Mouse (Mus musculus): ENCODE results near the gene Gipc3. TPM values are rescaled to one million over a fixed set of nuclear protein-coding genes. Genes with fewer than 3 reads are reported as not detected.
A peak's percentile ranks its signal among the peaks of the same experiment; 100 is the strongest.

The Gipc3 gene
- polyA plus RNA-seq, 1 experiment: 0.82 TPM

DNA sequence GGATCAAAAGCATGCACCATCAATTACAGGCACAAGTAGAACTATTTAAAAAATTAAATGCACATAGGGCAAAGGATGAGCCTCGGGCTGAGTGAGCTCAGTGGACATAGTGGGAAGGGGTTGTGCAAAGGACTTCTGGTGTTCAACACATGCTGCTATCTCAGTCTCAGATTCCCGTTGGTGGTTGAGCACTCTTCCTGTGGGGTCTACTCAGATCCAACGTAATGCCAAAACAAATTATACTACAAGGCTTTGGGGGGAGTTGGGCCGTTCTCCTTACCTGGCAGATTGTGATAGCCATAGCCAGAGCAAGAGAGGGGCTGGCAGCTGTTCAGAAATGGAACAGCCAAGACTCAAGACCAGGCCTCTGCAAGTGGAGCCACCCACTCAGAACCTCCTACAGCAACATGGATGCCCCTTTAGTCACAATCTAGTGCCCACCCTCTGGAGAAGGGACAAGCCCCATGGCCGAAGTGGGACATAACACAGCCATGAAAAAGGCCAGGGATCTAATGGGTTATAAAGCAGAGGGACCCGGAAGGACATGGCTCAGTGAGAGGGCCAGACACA lies 36.8 kb upstream of the Gipc3 start:
- no peak for DNase-seq
- no peaks in the 10 kb centered on the region for H3K36me3 ChIP-seq (ENCODE audit: control insufficient read depth, insufficient read depth, low read length)
- H3K4me3 ChIP-seq (ENCODE audit: control insufficient read depth, insufficient read depth, low read length): no peak overlapping the region
- 75% methylated on average over 6 of the region's 6 CpGs for WGBS
- no peaks in the 10 kb centered on the region for H3K27me3 ChIP-seq (ENCODE audit: control insufficient read depth, insufficient read depth, low read length)
- TF ChIP-seq POLR2A (IDR thresholded peaks at IDR 0.05; ENCODE audit: control insufficient read depth, extremely low read depth, insufficient read depth, low read length, poor library complexity) (no peak), CTCF (IDR thresholded peaks at IDR 0.05; ENCODE audit: borderline replicate concordance, control insufficient read depth, extremely low read depth, insufficient read depth, low read length, poor library complexity) (no peak)
- H3K4me1 ChIP-seq (replicated peaks; ENCODE audit: control insufficient read depth, insufficient read depth, low read length): peaks cover 32% of the 10 kb centered on the region
- no peak overlapping the region for H3K27ac ChIP-seq (ENCODE audit: control insufficient read depth, insufficient read depth, low read length)

DNA sequence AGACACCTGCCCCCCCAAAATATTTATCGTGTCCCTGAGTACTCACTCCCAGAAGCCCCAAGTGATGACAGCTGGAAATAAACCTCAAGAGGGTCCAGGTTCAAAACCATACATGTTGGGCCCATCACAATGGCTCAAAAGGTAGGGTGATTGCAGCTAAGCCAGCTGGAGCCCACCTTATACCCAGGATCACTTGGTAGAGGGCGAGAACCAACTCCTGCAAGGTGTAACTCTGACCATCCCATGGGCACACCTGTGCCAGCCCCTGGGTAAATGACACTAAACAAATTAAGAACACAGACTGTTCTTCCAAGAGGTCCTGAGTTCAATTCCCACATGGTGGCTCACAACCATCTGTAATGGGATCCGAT lies 36.1 kb upstream of the Gipc3 start:
- no peak for DNase-seq
- H3K27ac ChIP-seq (ENCODE audit: control insufficient read depth, insufficient read depth, low read length): peak overlapping the region; percentile 36; the same call in 1 of the 2 replicates
- no peaks in the 10 kb centered on the region for H3K27me3 ChIP-seq (ENCODE audit: control insufficient read depth, insufficient read depth, low read length)
- 61% methylated on average over 3 of the region's 3 CpGs for whole genome bisulfite sequencing
- TF ChIP-seq CTCF (IDR thresholded peaks at IDR 0.05; ENCODE audit: borderline replicate concordance, control insufficient read depth, extremely low read depth, insufficient read depth, low read length, poor library complexity) (no peak), POLR2A (IDR thresholded peaks at IDR 0.05; ENCODE audit: control insufficient read depth, extremely low read depth, insufficient read depth, low read length, poor library complexity) (no peak)
- peak overlapping the region; percentile 59 for H3K4me3 ChIP-seq (ENCODE audit: control insufficient read depth, insufficient read depth, low read length)
- H3K4me1 ChIP-seq (replicated peaks; ENCODE audit: control insufficient read depth, insufficient read depth, low read length): peaks cover 28% of the 10 kb centered on the region
- no peaks in the 10 kb centered on the region for H3K36me3 ChIP-seq (ENCODE audit: control insufficient read depth, insufficient read depth, low read length)

DNA sequence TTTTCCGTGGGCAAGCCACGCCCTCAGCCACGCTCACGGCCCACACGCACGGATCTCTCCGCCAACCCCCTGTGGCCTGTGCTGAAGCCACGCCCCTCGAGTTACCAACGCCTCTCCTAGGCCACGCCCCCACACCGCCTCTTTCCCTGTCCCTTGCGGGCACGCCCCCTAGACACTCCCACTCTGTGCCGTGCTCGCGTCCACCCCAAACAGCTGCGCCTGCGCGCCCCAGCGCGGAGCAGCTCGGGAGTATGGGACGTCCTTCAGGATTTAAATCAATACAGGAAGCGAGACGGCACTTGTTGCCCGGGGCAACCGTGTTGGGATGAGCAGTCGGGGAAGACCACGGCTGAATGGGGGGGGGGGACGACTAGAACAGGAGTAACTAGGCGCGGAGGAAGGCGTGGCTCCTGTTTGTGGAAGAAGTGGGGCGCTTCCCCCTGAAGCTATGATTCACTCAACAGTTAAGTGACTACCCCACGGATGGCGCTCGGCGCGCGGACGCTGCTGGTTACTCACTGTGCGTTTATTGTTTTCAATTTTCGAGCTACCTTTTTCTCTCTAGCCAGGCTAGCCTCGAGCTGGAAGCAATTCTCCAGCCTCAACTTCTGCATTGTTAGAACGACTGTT lies 35.6 kb upstream of the Gipc3 start:
- Histone ChIP-seq H3K27ac (ENCODE audit: control insufficient read depth, insufficient read depth, low read length) (peak overlapping the region; percentile 36; the same call in 1 of the 2 replicates), H3K27me3 (ENCODE audit: control insufficient read depth, insufficient read depth, low read length) (no peaks in the 10 kb centered on the region), H3K36me3 (ENCODE audit: control insufficient read depth, insufficient read depth, low read length) (no peaks in the 10 kb centered on the region), H3K4me3 (ENCODE audit: control insufficient read depth, insufficient read depth, low read length) (peak overlapping the region; percentile 59), H3K4me1 (replicated peaks; ENCODE audit: control insufficient read depth, insufficient read depth, low read length) (peaks cover 28% of the 10 kb centered on the region)
- 0 out of 2 replicates have a peak, but pooled peaks have one; percentile 39 for TF ChIP-seq CTCF (IDR thresholded peaks at IDR 0.05; ENCODE audit: borderline replicate concordance, control insufficient read depth, extremely low read depth, insufficient read depth, low read length, poor library complexity)
- TF ChIP-seq POLR2A (IDR thresholded peaks at IDR 0.05; ENCODE audit: control insufficient read depth, extremely low read depth, insufficient read depth, low read length, poor library complexity): peak; percentile 81
- DNase-seq: peak; percentile 100
- under 1% methylated on average over 46 of the region's 46 CpGs for WGBS

DNA sequence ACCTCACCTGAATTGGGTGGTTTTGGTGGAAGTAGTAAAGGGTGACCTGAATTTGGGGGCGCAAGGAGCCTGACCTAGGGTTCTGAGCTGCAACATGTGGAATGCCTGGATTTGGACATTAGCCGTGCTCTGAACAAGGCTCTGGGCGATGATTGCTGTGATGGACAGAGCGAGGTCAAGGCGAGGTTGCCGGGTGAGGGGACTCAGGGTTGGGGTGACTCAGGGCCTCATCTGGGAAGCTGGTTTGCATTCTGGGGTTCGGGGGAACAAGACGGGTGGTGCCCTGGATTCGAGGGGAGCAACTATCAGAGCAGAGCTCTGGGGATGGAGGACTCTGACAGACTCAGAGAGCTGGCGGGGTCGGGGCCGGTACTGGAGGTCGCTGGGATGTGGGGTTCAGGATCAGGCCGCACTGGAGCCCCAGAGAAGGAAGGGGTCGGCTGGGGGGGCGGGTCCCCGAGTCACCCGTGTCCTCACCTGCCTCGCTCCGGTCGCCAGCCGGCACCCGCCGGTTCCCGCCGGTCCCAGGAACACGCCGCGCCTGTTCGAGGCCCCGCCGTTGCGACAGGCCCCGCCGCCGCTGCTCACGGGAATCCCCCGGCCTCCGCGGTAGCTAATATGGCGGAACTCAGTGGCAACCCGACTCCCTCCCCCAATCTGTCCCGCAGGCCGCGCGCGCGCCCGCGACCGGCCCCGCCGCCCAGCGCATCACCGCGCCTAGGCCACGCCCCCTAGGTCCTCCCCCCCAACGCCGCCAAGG lies 34.9 kb upstream of the Gipc3 start, which contains the start of gene Fzr1:
TSS of gene Fzr1 (minus strand) at position 724 of the 760 bp plus-strand sequence.
- no peak for TF ChIP-seq POLR2A (IDR thresholded peaks at IDR 0.05; ENCODE audit: control insufficient read depth, extremely low read depth, insufficient read depth, low read length, poor library complexity)
- TF ChIP-seq CTCF (IDR thresholded peaks at IDR 0.05; ENCODE audit: borderline replicate concordance, control insufficient read depth, extremely low read depth, insufficient read depth, low read length, poor library complexity): no peak
- Histone ChIP-seq H3K27me3 (ENCODE audit: control insufficient read depth, insufficient read depth, low read length) (no peaks in the 10 kb centered on the region), H3K4me1 (replicated peaks; ENCODE audit: control insufficient read depth, insufficient read depth, low read length) (peaks cover 28% of the 10 kb centered on the region), H3K4me3 (ENCODE audit: control insufficient read depth, insufficient read depth, low read length) (peak within 1 kb of the TSS; percentile 73), H3K36me3 (ENCODE audit: control insufficient read depth, insufficient read depth, low read length) (no peaks in the 10 kb centered on the region), H3K27ac (ENCODE audit: control insufficient read depth, insufficient read depth, low read length) (peak within 1 kb of the TSS; percentile 36; the same call in 1 of the 2 replicates)
- WGBS: 1% methylated on average over 58 of the region's 59 CpGs
- no peak for DNase-seq

DNA sequence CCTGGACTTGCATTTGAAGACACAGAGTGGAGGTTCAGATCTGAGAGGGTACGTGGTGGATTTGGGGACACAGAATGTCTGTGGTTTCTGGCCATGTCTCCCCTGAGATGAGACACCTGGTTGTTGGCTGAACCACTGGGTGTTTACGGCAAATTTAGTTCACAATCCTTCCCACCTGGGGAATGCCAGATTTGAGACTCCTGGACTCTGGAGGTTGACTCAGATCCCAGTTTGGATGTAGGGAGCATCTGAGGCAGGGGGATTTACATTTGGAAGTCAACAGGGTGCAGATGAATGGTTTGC lies 34.2 kb upstream of the Gipc3 start:
- DNase-seq: no peak
- peaks cover 25% of the 10 kb centered on the region for H3K4me1 ChIP-seq (replicated peaks; ENCODE audit: control insufficient read depth, insufficient read depth, low read length)
- no peaks in the 10 kb centered on the region for H3K36me3 ChIP-seq (ENCODE audit: control insufficient read depth, insufficient read depth, low read length)
- WGBS: 3% methylated on average over 2 of the region's 2 CpGs
- no peak overlapping the region for H3K27ac ChIP-seq (ENCODE audit: control insufficient read depth, insufficient read depth, low read length)
- H3K4me3 ChIP-seq (ENCODE audit: control insufficient read depth, insufficient read depth, low read length): peak overlapping the region; percentile 73; the same call in 1 of the 2 replicates
- H3K27me3 ChIP-seq (ENCODE audit: control insufficient read depth, insufficient read depth, low read length): no peaks in the 10 kb centered on the region
- TF ChIP-seq POLR2A (IDR thresholded peaks at IDR 0.05; ENCODE audit: control insufficient read depth, extremely low read depth, insufficient read depth, low read length, poor library complexity) (no peak), CTCF (IDR thresholded peaks at IDR 0.05; ENCODE audit: borderline replicate concordance, control insufficient read depth, extremely low read depth, insufficient read depth, low read length, poor library complexity) (no peak)

DNA sequence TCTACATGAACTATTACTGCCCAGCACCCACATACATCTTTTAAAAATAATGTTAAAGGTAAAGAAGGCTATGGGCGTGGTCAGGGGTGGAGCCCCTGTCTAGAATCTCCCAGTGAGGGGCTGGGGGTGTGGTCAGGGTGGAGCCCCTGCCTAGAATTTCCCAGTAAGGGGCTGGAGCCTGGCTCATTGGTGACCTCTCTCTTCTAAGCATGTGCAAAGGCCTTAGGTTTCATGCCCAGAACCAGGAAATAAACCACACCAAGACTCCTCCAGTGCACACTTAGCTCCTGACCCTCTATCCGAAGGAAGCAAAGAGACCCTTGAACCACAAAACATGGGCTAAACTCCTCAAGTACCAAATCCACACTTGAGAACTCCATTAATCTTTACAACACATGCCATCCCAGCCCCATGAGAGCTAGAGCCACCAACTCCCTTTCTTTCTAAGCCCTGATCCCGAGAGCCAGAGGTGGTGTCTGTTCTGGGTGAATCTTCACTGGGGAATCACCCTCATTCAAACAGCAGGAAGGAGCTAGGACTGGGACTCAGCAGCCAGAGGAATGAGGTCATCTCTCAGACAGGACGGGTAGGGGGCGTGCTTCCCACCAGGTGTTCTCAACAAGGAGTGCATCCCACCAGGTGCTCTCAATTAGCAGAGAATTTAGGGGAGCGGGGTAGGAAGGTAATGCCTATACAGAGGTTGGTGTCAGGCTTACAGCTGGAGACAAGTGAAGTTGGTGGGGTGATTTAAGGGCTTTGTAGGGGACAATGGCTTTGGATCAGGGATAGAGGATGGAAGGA lies 33.7 kb upstream of the Gipc3 start:
- Histone ChIP-seq H3K36me3 (ENCODE audit: control insufficient read depth, insufficient read depth, low read length) (no peaks in the 10 kb centered on the region), H3K27ac (ENCODE audit: control insufficient read depth, insufficient read depth, low read length) (no peak overlapping the region), H3K4me1 (replicated peaks; ENCODE audit: control insufficient read depth, insufficient read depth, low read length) (peaks cover 20% of the 10 kb centered on the region), H3K4me3 (ENCODE audit: control insufficient read depth, insufficient read depth, low read length) (peak overlapping the region; percentile 73; the same call in 1 of the 2 replicates), H3K27me3 (ENCODE audit: control insufficient read depth, insufficient read depth, low read length) (no peaks in the 10 kb centered on the region)
- TF ChIP-seq CTCF (IDR thresholded peaks at IDR 0.05; ENCODE audit: borderline replicate concordance, control insufficient read depth, extremely low read depth, insufficient read depth, low read length, poor library complexity): no peak
- TF ChIP-seq POLR2A (IDR thresholded peaks at IDR 0.05; ENCODE audit: control insufficient read depth, extremely low read depth, insufficient read depth, low read length, poor library complexity): no peak
- 49% methylated on average over 6 of the region's 6 CpGs for WGBS
- DNase-seq: peak; percentile 44

Measured in thymus, adult 2 months (tissue).